Mouse (Mus musculus): ENCODE data around the gene Slc29a2.

The Slc29a2 gene

DNA sequence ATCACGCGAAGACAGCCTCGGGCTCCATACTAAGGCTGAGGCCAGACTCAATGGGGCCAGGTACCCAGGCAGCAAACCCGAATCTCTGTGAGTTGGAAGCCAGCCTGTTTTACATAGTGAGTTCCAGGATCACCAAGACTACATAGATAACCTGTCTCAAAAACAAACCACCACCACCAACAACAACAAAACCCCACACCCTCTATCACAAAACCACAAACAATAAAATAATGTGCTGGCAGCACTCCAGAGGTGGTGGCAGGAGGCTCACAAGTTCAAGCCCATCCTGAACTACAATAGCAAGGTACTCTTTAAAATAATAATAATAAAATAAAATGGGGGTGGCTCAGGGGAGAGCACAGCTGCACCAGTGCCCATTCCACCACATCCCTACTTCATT is 12.9 kb downstream of the Slc29a2 start:
- no peak for DNase-seq

- DNase-seq, result peak; percentile 76
These were observed 14.3 kb downstream of the Slc29a2 start for GRCm38 (mm10) chr19:5037678-5038571.

DNA sequence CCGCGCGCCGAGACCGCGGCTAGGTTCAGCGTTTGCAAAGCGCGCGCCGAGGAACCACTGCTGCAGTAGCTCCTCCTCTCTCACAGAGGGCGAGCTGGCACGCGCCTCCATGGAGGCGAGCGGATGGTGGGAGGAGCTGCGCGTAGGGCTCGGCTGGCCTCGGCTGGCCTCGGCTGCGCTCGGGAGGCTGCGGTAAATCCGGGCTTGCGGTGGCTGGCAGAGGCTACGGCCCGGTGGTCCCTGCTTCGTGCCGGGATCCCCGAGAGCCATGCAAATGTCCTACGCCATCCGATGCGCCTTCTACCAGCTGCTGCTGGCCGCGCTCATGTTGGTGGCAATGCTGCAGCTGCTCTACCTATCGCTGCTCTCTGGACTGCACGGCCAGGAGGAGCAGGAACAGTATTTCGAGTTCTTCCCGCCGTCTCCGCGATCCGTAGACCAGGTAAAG is 15.1 kb downstream of the Slc29a2 start, which contains the start of the genes B4gat1 and AC124502.3:
TSS of gene B4gat1 (plus strand) at position 118 of the 448 bp plus-strand sequence.
TSS of gene AC124502.3 (plus strand) at position 183 of the 448 bp plus-strand sequence.
- DNase-seq, result peak; percentile 92

DNA sequence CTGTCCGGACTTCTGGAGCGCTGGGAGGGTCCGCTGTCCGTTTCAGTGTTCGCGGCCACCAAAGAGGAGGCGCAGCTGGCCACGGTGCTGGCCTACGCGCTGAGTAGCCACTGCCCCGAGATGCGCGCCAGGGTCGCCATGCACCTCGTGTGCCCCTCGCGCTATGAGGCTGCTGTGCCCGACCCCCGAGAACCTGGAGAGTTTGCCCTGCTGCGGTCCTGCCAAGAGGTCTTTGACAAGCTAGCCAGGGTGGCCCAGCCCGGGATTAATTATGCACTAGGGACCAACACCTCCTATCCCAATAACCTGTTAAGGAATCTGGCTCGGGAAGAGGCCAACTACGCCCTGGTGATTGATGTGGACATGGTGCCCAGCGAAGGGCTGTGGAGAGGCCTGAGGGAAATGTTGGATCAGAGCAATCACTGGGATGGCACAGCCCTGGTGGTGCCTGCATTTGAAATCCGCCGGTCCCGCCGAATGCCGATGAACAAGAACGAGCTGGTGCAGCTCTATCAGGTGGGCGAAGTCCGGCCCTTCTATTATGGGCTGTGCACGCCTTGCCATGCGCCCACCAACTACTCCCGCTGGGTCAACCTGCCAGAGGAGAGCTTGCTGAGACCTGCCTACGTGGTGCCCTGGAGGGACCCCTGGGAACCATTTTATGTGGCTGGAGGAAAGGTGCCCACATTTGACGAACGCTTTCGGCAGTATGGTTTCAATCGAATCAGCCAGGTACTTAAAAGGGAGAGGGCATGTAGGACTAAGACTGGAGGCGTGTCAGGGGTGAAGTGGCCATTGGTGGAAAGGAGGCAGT is 15.8 kb downstream of the Slc29a2 start:
- no peak for DNase-seq

GRCm38 (mm10) chr19:5040862-5041523 is 17.3 kb downstream of the Slc29a2 start, which contains the start of gene Brms1:
Gene Brms1 (plus strand): TSS chr19:5041354.
- peak; percentile 92 for DNase-seq

DNA sequence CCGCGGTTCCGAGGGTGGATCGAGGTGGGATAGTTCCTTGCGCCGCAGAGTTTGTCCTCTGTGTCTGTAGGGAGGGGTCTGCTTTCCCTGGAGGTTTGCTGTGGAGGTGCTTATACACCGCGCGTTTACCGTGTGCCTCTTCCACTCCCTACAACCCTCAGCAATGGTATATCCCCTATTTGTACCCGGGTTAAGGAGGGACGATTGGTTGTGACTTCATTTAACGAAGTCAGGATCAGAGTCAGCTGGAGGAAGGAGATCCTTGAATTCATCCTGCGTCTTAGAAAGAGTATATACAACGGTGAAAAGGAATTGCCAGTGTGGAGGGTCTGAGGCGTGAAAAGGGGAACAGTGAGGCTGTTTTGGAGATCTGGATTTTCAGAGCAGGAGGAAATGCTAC is 17.9 kb downstream of the Slc29a2 start:
- no peak for DNase-seq

- no peak for DNase-seq
These were observed 21.9 kb downstream of the Slc29a2 start for GRCm38 (mm10) chr19:5045531-5045930.

- DNase-seq, result peak; percentile 65
These were observed 24.7 kb downstream of the Slc29a2 start for GRCm38 (mm10) chr19:5048138-5049056.

GRCm38 (mm10) chr19:5049325-5049724 is 25.7 kb downstream of the Slc29a2 start:
- no peak for DNase-seq

DNA sequence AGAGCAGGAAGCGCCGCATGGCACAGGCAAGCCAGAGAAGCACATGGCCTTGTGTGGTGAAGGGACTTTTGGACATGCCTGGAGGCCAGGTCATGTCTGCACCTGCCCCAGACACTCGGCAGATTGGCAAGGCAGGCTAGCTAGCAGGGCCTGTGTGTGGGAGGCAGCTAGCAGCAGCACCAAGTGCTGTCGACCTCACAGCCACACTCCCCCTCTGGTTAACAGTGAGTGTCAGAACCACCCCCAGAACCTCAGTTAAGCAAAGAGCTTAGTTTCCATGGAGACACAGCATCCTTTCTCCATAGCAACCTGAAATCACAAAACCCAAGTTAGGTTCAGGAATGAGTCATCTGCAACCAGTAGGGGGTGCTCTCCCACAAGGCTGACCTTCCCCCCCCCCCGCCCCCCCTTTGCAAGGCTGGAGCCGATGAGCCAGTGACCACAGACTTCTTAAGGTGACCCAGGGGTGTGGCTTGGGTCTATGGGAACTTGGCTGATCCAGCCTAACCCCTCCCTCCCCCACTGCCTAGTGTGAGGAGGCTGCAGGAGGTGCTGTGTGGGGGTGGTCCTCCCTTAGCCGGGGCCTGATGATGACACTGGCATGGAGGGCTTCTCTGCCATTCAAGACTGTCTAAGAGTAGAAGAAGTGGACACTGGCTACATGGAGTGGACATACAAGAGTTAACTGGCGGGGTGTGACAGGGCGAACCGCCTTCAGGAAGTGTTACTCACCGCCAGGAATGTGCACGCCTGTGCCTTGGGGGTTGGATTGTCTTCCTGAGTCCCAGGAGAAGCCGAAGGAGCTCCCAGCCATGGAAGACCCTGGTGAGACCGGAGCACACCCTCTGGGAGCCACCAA is 26.6 kb downstream of the Slc29a2 start, which contains the start of gene Rin1:
TSS of gene Rin1 (plus strand) at position 435 of the 859 bp plus-strand sequence.
- no peak for DNase-seq

DNA sequence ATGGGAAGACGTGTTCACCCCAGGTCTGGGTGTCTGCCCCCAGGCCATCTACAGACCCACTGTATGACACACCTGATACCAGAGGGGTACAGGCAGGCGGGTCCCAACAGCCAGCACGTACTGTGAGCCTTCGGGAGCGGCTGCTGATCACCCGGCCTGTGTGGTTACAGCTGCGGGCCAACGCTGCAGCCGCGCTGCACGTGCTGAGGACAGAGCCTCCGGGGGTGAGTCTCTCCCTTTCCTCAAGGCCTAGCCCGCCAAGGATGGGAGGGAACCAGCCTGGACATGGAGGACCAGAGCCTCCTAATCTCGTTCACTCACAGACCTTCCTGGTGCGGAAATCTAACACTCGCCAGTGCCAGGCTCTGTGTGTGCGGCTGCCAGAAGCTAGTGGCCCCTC is 27.4 kb downstream of the Slc29a2 start:
- DNase-seq, result no peak

DNA sequence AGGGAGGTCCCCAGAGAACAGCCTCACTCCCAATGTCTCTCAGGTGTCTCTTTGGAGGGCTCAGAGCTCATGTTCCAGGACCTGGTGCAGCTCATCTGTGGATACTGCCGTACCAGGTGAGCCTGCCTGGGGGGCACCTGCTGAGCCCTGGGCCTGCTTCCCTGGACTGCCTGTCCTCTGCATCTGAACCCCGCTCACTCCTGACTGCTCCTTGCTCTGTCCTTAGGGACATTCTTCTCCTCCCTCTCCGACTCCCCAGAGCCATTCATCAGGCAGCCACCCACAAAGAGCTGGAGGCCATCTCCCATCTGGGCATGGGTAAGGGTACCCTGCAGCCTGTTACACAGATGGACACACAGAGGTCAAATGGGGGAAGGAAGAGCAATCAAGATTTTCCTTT is 27.9 kb downstream of the Slc29a2 start:
- DNase-seq, result no peak

DNA sequence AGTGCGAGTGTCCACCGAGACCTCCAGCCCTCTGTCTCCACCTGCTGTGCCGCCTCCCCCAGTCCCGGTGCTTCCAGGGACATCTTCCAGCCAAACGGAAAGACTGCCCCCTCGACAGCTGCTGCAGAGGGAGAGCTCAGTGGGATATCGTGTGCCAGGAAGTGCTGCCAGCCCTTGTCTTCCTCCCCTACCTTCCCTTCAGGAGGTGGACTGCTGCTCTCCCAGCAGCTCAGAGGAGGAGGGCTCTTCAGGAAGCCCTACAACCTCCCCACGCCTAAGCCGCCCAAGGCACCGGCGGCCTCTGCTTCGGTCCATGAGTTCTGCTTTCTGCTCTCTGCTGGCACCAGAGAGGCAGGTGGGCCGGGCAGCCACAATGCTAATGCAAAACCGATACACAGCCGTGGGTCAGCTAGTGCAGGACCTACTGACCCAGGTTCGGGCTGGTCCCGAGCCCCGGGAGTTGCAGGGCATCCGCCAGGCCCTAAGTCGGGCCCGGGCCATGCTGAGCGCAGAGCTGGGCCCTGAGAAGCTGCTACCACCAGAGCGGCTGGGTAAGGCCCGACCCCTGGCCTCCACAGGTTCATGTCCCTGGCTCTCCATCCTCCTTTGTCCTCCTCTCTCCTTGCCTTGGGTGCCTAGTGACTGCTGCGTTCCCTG is 28.6 kb downstream of the Slc29a2 start:
- no peak for DNase-seq

GRCm38 (mm10) chr19:5052853-5053252 is 29.2 kb downstream of the Slc29a2 start:
- no peak for DNase-seq

DNA sequence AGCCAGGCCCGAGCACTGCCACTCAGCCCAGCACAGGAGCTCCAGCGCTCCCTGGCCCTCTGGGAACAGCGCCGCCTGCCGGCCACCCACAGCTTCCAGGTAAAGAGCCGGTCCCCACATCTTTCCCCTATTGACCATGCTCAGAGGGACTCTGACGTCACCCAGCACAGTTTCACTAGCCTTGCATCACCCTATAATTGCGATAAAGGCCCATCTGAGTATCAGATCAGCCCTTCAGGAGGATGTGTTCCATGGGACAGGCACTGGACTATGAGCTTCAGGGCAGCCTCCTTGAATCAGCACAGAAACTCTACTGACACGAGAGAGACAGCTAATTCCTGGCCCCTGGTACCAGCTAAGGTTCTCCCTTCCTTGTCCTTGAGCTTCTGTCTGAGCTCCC is 30.2 kb downstream of the Slc29a2 start:
- DNase-seq, result peak; percentile 59

- DNase-seq, result no peak
These were observed 32.6 kb downstream of the Slc29a2 start for GRCm38 (mm10) chr19:5056251-5056650.

DNA sequence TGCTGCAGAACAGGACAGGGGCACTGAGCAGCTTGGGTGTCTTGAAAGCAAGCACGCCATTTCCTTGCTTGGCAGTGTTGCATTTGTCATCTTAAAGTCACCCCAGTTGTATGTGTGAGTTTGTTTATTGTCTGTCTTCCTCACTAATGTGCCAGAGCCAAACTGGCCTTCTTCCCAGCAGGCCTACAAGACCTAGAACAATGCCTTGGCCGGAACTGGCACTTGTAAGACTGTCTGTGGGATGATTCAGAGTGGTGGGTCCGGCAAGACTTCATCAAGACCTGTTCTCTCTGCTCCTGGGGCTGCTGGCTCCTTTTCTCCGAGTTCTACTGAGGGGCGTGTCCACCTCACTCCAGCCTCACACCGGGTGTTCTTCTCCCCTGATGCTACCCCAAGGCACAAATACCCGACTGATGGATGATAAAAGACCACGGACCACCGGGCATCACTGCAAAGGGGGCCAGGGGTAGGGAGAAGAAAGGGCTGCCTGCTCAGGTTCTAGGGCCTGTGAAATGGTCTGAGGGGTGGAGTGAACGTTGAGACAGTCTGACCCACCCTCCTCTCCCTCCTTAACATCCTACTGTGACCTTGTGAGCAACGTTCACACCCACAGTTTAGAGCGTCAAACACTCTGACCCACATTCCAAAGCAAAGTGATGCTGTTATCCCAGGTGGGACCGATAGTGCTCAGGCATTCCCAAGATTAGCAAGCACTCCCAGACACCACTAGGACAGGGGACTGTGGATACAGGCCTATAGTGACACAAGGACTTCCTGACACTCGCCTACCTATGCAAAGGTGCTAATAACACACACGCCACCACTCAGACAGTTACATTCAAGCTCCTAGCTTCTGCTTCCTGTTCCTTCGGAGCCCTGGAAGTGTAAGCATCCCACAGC is 34.5 kb downstream of the Slc29a2 start:
- no peak for DNase-seq

- no peak for DNase-seq
These were observed 35.4 kb downstream of the Slc29a2 start for GRCm38 (mm10) chr19:5058801-5059771.

All from right cerebral cortex, postnatal 14 days (tissue).